Mouse (Mus musculus) stomach, embryonic 14.5 days (tissue): ENCODE measurements around the gene Rdx. TPM values are rescaled to one million over a fixed set of nuclear protein-coding genes. Genes with fewer than 3 reads are reported as not detected.

Experiments
- ATAC-seq: fragments of 200-750 bp; cut with Nextera tagmentation; 2 replicates; pipeline ENCODE4 v1.8.0; 2017; ENCODE audit warnings: low read depth, moderate TSS enrichment; ENCODE audit not compliant: insufficient number of reproducible peaks, insufficient read depth, low FRiP score
- H3K27ac ChIP-seq: fragments of 300-500 bp; sonication (generic); 2 replicates; pipeline ENCODE4 v1.5.1; 2014; ENCODE audit warnings: mild to moderate bottlenecking, low read length, moderate library complexity, mixed read lengths
- H3K27me3 ChIP-seq: fragments of 300-500 bp; sonication (generic); 2 replicates; pipeline ENCODE4 v1.6.1; 2014; ENCODE audit warnings: low read length, control low read depth, mixed read lengths; ENCODE audit not compliant: control insufficient read depth, insufficient read depth
- H3K36me3 ChIP-seq: fragments of 300-500 bp; sonication (generic); 2 replicates; pipeline ENCODE4 v1.6.1; 2014; ENCODE audit warnings: mild to moderate bottlenecking, control low read depth, low read length, moderate library complexity, mixed read lengths; ENCODE audit not compliant: control insufficient read depth, insufficient read depth
- H3K4me1 ChIP-seq: fragments of 300-500 bp; sonication (generic); 2 replicates; pipeline ENCODE4 v1.6.1; 2014; ENCODE audit warnings: low read length, control low read depth, mixed read lengths; ENCODE audit not compliant: control insufficient read depth, insufficient read depth
- H3K4me2 ChIP-seq: fragments of 300-500 bp; sonication (generic); replicated peaks from 2 replicates; pipeline ENCODE4 v1.6.1; 2014; ENCODE audit warnings: low read depth, low read length, control low read depth
- H3K4me3 ChIP-seq: fragments of 300-500 bp; sonication (generic); 2 replicates; pipeline ENCODE4 v1.5.1; 2014; ENCODE audit warnings: low read depth, low read length, control low read depth
- H3K9ac ChIP-seq: fragments of 300-500 bp; sonication (generic); replicated peaks from 2 replicates; pipeline ENCODE4 v1.6.1; 2014; ENCODE audit warnings: low read depth, mild to moderate bottlenecking, control low read depth, low read length, moderate library complexity, mixed read lengths
- H3K9me3 ChIP-seq: fragments of 300-500 bp; sonication (generic); 2 replicates; pipeline ENCODE4 v1.6.1; 2016; ENCODE audit warnings: low read depth, low read length, control low read depth; ENCODE audit not compliant: control insufficient read depth
- WGBS: fragments of 180-500 bp; shearing (Covaris S2); extraction: QIAGEN DNeasy Blood & Tissue Kit; methylation state at CpG from one replicate; pipeline ENCODE4 v1.1.7; 2014; 5-methylcytosine and 5-hydroxymethylcytosine counted together
- polyA plus RNA-seq: library from polyadenylated mRNA; unstranded; fragments of >200 nt; fragmentation: Nextera tagmentation; extraction: Ambion mirVana; gene quantifications from 2 replicates; pipeline ENCODE4 v1.2.1, GENCODE M21; 2014

Gene Rdx
- 142 and 146 TPM in 2 replicates for polyA plus RNA-seq

GRCm38 (mm10) chr9:52047129-52047820 is at the start of gene Rdx:
Gene Rdx, plus strand, starts transcription at chr9:52047173.
- 2% methylated on average over 17 of the region's 17 CpGs for WGBS
- Histone ChIP-seq H3K4me2 (peak within 1 kb of the TSS; percentile 59), H3K27ac (peak within 1 kb of the TSS; percentile 100), H3K9ac (peak within 1 kb of the TSS; percentile 99), H3K4me3 (peak within 1 kb of the TSS; percentile 91), H3K36me3 (no peaks in the 10 kb centered on the region), H3K27me3 (no peaks in the 10 kb centered on the region), H3K9me3 (no peaks in the 10 kb centered on the region), H3K4me1 (peaks cover 20% of the 10 kb centered on the region; the same call in 1 of the 2 replicates)
- no peak for ATAC-seq

- H3K4me1 ChIP-seq: no peaks in the 10 kb centered on the region
- no peak overlapping the region for H3K27ac ChIP-seq
- 14% methylated on average over 4 of the region's 4 CpGs for WGBS
- H3K36me3 ChIP-seq: no peaks in the 10 kb centered on the region
- no peak overlapping the region for H3K4me3 ChIP-seq
- H3K4me2 ChIP-seq: no peak overlapping the region
- H3K9me3 ChIP-seq: no peaks in the 10 kb centered on the region
- H3K27me3 ChIP-seq: no peaks in the 10 kb centered on the region
- no peak for ATAC-seq
- no peak overlapping the region for H3K9ac ChIP-seq
These were observed 43.5 kb upstream of the Rdx start for GRCm38 (mm10) chr9:52003501-52003900.

GRCm38 (mm10) chr9:52007341-52007740 is 39.6 kb upstream of the Rdx start:
- H3K9ac ChIP-seq: no peak overlapping the region
- H3K27ac ChIP-seq: no peak overlapping the region
- ATAC-seq: no peak
- H3K9me3 ChIP-seq: no peaks in the 10 kb centered on the region
- H3K27me3 ChIP-seq: no peaks in the 10 kb centered on the region
- H3K4me1 ChIP-seq: no peaks in the 10 kb centered on the region
- H3K4me2 ChIP-seq: no peak overlapping the region
- WGBS: 52% methylated on average over 2 of the region's 2 CpGs
- H3K36me3 ChIP-seq: no peaks in the 10 kb centered on the region
- H3K4me3 ChIP-seq: no peak overlapping the region

GRCm38 (mm10) chr9:52008511-52008910 is 38.5 kb upstream of the Rdx start:
- WGBS: 71% methylated on average over 1 of the region's 1 CpGs
- Histone ChIP-seq H3K4me3 (no peak overlapping the region), H3K4me1 (no peaks in the 10 kb centered on the region), H3K27ac (no peak overlapping the region), H3K4me2 (no peak overlapping the region), H3K27me3 (no peaks in the 10 kb centered on the region), H3K9ac (no peak overlapping the region), H3K36me3 (no peaks in the 10 kb centered on the region), H3K9me3 (no peaks in the 10 kb centered on the region)
- no peak for ATAC-seq

- H3K9ac ChIP-seq: no peak overlapping the region
- ATAC-seq: no peak
- H3K4me1 ChIP-seq: no peaks in the 10 kb centered on the region
- H3K4me2 ChIP-seq: no peak overlapping the region
- H3K9me3 ChIP-seq: no peaks in the 10 kb centered on the region
- WGBS: 87% methylated on average over 1 of the region's 1 CpGs
- no peaks in the 10 kb centered on the region for H3K27me3 ChIP-seq
- H3K27ac ChIP-seq: no peak overlapping the region
- no peak overlapping the region for H3K4me3 ChIP-seq
- no peaks in the 10 kb centered on the region for H3K36me3 ChIP-seq
These were observed 34.7 kb upstream of the Rdx start for GRCm38 (mm10) chr9:52012311-52012710.

- no peak overlapping the region for H3K9ac ChIP-seq
- H3K36me3 ChIP-seq: no peaks in the 10 kb centered on the region
- no peak overlapping the region for H3K4me2 ChIP-seq
- H3K4me1 ChIP-seq: no peaks in the 10 kb centered on the region
- H3K4me3 ChIP-seq: no peak overlapping the region
- H3K9me3 ChIP-seq: no peaks in the 10 kb centered on the region
- 71% methylated on average over 5 of the region's 5 CpGs for WGBS
- no peak overlapping the region for H3K27ac ChIP-seq
- no peak for ATAC-seq
- no peaks in the 10 kb centered on the region for H3K27me3 ChIP-seq
These were observed 34.1 kb upstream of the Rdx start for GRCm38 (mm10) chr9:52012781-52013436.

- WGBS: 70% methylated on average over 5 of the region's 5 CpGs
These were observed 33.0 kb upstream of the Rdx start for GRCm38 (mm10) chr9:52013900-52014455.

GRCm38 (mm10) chr9:52017091-52017490 is 29.9 kb upstream of the Rdx start:
- Histone ChIP-seq H3K27ac (no peak overlapping the region), H3K4me2 (no peak overlapping the region), H3K9ac (no peak overlapping the region), H3K4me3 (no peak overlapping the region), H3K27me3 (no peaks in the 10 kb centered on the region), H3K4me1 (no peaks in the 10 kb centered on the region), H3K36me3 (no peaks in the 10 kb centered on the region), H3K9me3 (no peaks in the 10 kb centered on the region)
- 81% methylated on average over 3 of the region's 3 CpGs for WGBS
- no peak for ATAC-seq

More at GRCm38 (mm10) chr9:52013900-52014455, 33.0 kb upstream of the Rdx start:
- no peak overlapping the region for H3K9ac ChIP-seq
- no peaks in the 10 kb centered on the region for H3K4me1 ChIP-seq
- H3K27me3 ChIP-seq: no peaks in the 10 kb centered on the region
- no peak overlapping the region for H3K4me2 ChIP-seq
- no peak overlapping the region for H3K4me3 ChIP-seq
- no peak overlapping the region for H3K27ac ChIP-seq
- no peaks in the 10 kb centered on the region for H3K9me3 ChIP-seq
- H3K36me3 ChIP-seq: no peaks in the 10 kb centered on the region
- ATAC-seq: no peak
